Mouse (Mus musculus) spleen, embryonic (tissue): Measurements from ENCODE around the gene Ms4a8a.

ENCODE experiments used
- CTCF ChIA-PET: fragments of 350-600 bp; sonication (Branson Sonifier 250); formaldehyde crosslinking; loops from one replicate; lab custom pipeline; 2022; lab: Charles Lee

The Ms4a8a gene

DNA sequence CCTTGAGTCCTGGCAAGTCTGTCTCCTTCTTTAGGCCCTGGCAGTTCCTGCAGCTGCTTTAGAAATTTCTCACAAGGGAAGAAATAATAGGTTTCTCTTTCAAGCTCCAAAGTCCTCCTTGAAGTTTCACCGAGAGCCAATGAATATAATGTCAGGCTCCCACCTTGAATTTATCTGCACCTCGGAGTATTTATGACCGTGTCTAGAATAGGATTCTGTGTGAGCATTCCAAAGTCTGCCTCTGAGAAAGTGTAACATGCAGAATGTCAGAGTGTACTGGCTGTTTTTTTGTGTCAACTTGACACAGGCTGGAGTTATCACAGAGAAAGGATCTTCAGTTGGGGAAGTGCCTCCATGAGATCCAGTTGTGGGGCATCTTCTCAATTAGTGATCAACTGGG is 63.0 kb downstream of the Ms4a8a start, which contains the start of gene Ms4a18:
Gene Ms4a18 (minus strand): TSS at position 141 of the 400 bp plus-strand sequence.
- CTCF ChIA-PET = no interaction called here
